In genomic region chr8:79620489-79621276, GRCm38 (mm10) we compare ENCODE assay signal across 13 mouse cellular contexts. TPM values are rescaled to one million over a fixed set of nuclear protein-coding genes. Genes with fewer than 3 reads are reported as not detected.
DNase-seq lines count a peak whose midpoint lies in the region; ATAC-seq and TF ChIP-seq lines count a peak whose summit lies in the region.
"Had no signal": no experiment of that assay in that cellular context is flagged by ENCODE, and none has a peak within 500 bp of the region (broad histone marks: within the 10 kb centered on the region; RNA-seq: fewer than 3 reads in every experiment).

No protein-coding gene starts in this region.

- no peaks in the 10 kb centered on the region for H3K27me3 ChIP-seq in neural tube, embryonic 11.5 days (ENCODE audit: control insufficient read depth, insufficient read depth, low read length)
- no peaks in the 10 kb centered on the region for H3K27me3 ChIP-seq in heart, embryonic 16.5 days (ENCODE audit: control insufficient read depth, insufficient read depth, low read length)
- H3K27me3 ChIP-seq in stomach, postnatal 0 days (ENCODE audit: control insufficient read depth, insufficient read depth, low read length): no peaks in the 10 kb centered on the region
- H3K27me3 ChIP-seq: hindbrain, embryonic 15.5 days; midbrain, embryonic 13.5 days had no signal

- TF ChIP-seq EP300 in stomach, postnatal 0 days (optimal IDR thresholded peaks at IDR 0.05): no peak

- H3K27ac ChIP-seq in neural tube, embryonic 11.5 days (ENCODE audit: low read depth, low read length): no peak overlapping the region; the same call in 1 of the 2 replicates
- H3K27ac ChIP-seq in heart, embryonic 16.5 days (ENCODE audit: low read length): peak overlapping the region; percentile 95
- no peak overlapping the region for H3K27ac ChIP-seq in stomach, postnatal 0 days (replicated peaks)
- H3K27ac ChIP-seq: hindbrain, embryonic 15.5 days; midbrain, embryonic 13.5 days had no signal

- H3K9me3 ChIP-seq in neural tube, embryonic 11.5 days (ENCODE audit: control insufficient read depth, low read length): no peaks in the 10 kb centered on the region
- no peaks in the 10 kb centered on the region for H3K9me3 ChIP-seq in heart, embryonic 16.5 days (replicated peaks; ENCODE audit: control insufficient read depth, low read length)
- H3K9me3 ChIP-seq in stomach, postnatal 0 days (ENCODE audit: control insufficient read depth, low read length): no peaks in the 10 kb centered on the region
- H3K9me3 ChIP-seq: hindbrain, embryonic 15.5 days; midbrain, embryonic 13.5 days had no signal

- no peak overlapping the region for H3K4me3 ChIP-seq in neural tube, embryonic 11.5 days (ENCODE audit: low read depth, low read length)
- no peak overlapping the region for H3K4me3 ChIP-seq in heart, embryonic 16.5 days (ENCODE audit: low read length)
- no peak overlapping the region for H3K4me3 ChIP-seq in stomach, postnatal 0 days (ENCODE audit: low read depth, low read length)
- H3K4me3 ChIP-seq: hindbrain, embryonic 15.5 days; midbrain, embryonic 13.5 days had no signal

- H3K4me1 ChIP-seq in neural tube, embryonic 11.5 days (ENCODE audit: control insufficient read depth, insufficient read depth, low read length): peaks cover 2% of the 10 kb centered on the region; the same call in 1 of the 2 replicates
- H3K4me1 ChIP-seq in heart, embryonic 16.5 days (ENCODE audit: control insufficient read depth, insufficient read depth, low read length): peaks cover 29% of the 10 kb centered on the region
- 0 out of 2 replicates have a peak, but pooled peaks cover 3% of the 10 kb centered on the region for H3K4me1 ChIP-seq in stomach, postnatal 0 days (replicated peaks; ENCODE audit: control insufficient read depth, insufficient read depth)

- no peaks in the 10 kb centered on the region for H3K36me3 ChIP-seq in neural tube, embryonic 11.5 days (ENCODE audit: control insufficient read depth, insufficient read depth, low read length)
- no peaks in the 10 kb centered on the region for H3K36me3 ChIP-seq in heart, embryonic 16.5 days (ENCODE audit: control insufficient read depth, insufficient read depth)
- H3K36me3 ChIP-seq in stomach, postnatal 0 days (ENCODE audit: control insufficient read depth, insufficient read depth, low read length): no peaks in the 10 kb centered on the region
- H3K36me3 ChIP-seq: hindbrain, embryonic 15.5 days; midbrain, embryonic 13.5 days had no signal

- ATAC-seq in neural tube, embryonic 11.5 days (ENCODE audit: insufficient read depth, low FRiP score, low TSS enrichment): peak; percentile 64
- peak; percentile 38; the same call in 1 of the 2 replicates for ATAC-seq in heart, embryonic 16.5 days (replicated peaks; ENCODE audit: extremely low read depth, insufficient read depth, low FRiP score)
- 0 out of 2 replicates have a peak, but pooled peaks have one; percentile 29 for ATAC-seq in stomach, postnatal 0 days (ENCODE audit: low FRiP score, low TSS enrichment)
- ATAC-seq: forebrain, embryonic 14.5 days; midbrain, embryonic 13.5 days had no signal

- no peak for TF ChIP-seq CTCF in stomach, postnatal 0 days (IDR thresholded peaks at IDR 0.05; ENCODE audit: low read depth)

- 33% methylated on average over 9 of the region's 9 CpGs for WGBS in neural tube, embryonic 11.5 days
- 29% methylated on average over 9 of the region's 9 CpGs for WGBS in heart, embryonic 16.5 days
- 31% methylated on average over 9 of the region's 9 CpGs for WGBS in stomach, postnatal 0 days

- no peak overlapping the region for H3K4me2 ChIP-seq in neural tube, embryonic 11.5 days (ENCODE audit: low read depth)
- H3K4me2 ChIP-seq in heart, embryonic 16.5 days (ENCODE audit: low read depth, low read length): no peak overlapping the region; the same call in 1 of the 2 replicates
- no peak overlapping the region for H3K4me2 ChIP-seq in stomach, postnatal 0 days (replicated peaks; ENCODE audit: low read depth)
- H3K4me2 ChIP-seq: hindbrain, embryonic 15.5 days; midbrain, embryonic 13.5 days had no signal

- H3K9ac ChIP-seq in neural tube, embryonic 11.5 days (ENCODE audit: low read length): no peak overlapping the region
- peak overlapping the region; percentile 56; the same call in 1 of the 2 replicates for H3K9ac ChIP-seq in heart, embryonic 16.5 days (ENCODE audit: low read length)
- no peak overlapping the region for H3K9ac ChIP-seq in stomach, postnatal 0 days (ENCODE audit: low read length)
- H3K9ac ChIP-seq: hindbrain, embryonic 15.5 days; midbrain, embryonic 13.5 days had no signal

- DNase-seq in kidney, adult 9 months: peak; percentile 12
- no peak for DNase-seq in kidney, postnatal 36 days
- DNase-seq in neural tube, embryonic 11.5 days (ENCODE audit: low spot score): peak; percentile 29
- DNase-seq in neural tube, embryonic 10.5 days (ENCODE audit: extremely low spot score, low spot score): no peak
- no peak for DNase-seq in stomach, postnatal 0 days (ENCODE audit: low spot score)
- no peak for DNase-seq in right cerebral cortex, postnatal 10 days (ENCODE audit: low spot score in 2 of 2)
- DNase-seq: cerebellum, adult 11-12 months; gastrocnemius, postnatal 14 days; right cerebral cortex, postnatal 4 days had no signal

RNA-seq across cellular contexts. Expression of gene Otud4, which starts 18.7 kb away (rescaled TPM):
- polyA plus RNA-seq in neural tube, embryonic 11.5 days (2014; fragmentation: Nextera tagmentation; extraction: Ambion mirVana): 25.8 and 26.5 TPM in 2 replicates
- 11.8 and 14.4 TPM in 2 replicates for polyA plus RNA-seq in heart, embryonic 16.5 days (2015; fragmentation: Nextera tagmentation; extraction: Ambion mirVana)
- polyA plus RNA-seq in stomach, postnatal 0 days (2015; fragmentation: Nextera tagmentation; extraction: Ambion mirVana): 5.4 and 5.6 TPM in 2 replicates

Comparison
In these comparisons a context has a peak if more than half of its experiments do, and no peak if none do; other contexts are left out.
1. DNase-seq: peak in kidney, adult 9 months (single experiment) and neural tube, embryonic 11.5 days (single experiment); none in kidney, postnatal 36 days (0 of 2), neural tube, embryonic 10.5 days (single experiment), stomach, postnatal 0 days (single experiment) and right cerebral cortex, postnatal 10 days (0 of 2).
2. Peak in every context shown above with its lines, with median percentiles within 50 percentile points of each other: ATAC-seq.